Mouse (Mus musculus): ENCODE measurements at regions not wholly inside any gene's neighbourhood (a gene's known extent, or its start where the extent isn't known, plus 50 kb on each side); places are given as distances from the start of the nearest gene placed in this dataset.

DNA sequence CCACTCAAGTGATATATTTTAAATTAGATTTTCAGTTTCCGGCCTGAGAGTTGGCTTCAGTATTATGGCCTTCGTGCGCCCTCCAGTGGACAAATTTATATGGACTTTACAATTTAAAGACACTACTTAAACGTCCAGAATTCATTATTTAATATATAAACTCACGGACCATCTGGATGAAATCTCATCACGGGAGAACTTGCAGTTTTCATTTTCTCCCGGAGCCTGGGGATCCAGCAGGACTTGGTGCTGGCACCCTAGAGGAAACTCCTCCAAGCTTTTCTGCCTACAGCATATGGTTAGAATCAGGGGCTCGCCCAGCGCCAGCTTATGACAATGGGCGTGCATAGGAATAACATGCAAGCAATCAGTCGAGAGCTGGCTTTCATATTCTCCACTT is 152.0 kb downstream of the Alx1 start:
- H3K27me3 ChIP-seq (ENCODE audit: control insufficient read depth, insufficient read depth, low read depth, low read length): no peaks in the 10 kb centered on the region
- WGBS: 36% methylated on average over 11 of the region's 11 CpGs
- peak overlapping the region; percentile 25 for H3K4me3 ChIP-seq (ENCODE audit: low read depth, low read length)

GRCm38 (mm10) chr10:102876946-102877345 is 153.1 kb downstream of the Alx1 start:
- Histone ChIP-seq H3K27ac (ENCODE audit: low read length) (no peak overlapping the region), H3K9me3 (replicated peaks; ENCODE audit: control insufficient read depth, low read length, poor library complexity, severe bottlenecking) (no peaks in the 10 kb centered on the region), H3K4me1 (ENCODE audit: control insufficient read depth, insufficient read depth, low read length) (no peaks in the 10 kb centered on the region), H3K27me3 (ENCODE audit: control insufficient read depth, insufficient read depth, low read depth, low read length) (no peaks in the 10 kb centered on the region), H3K36me3 (ENCODE audit: control insufficient read depth, insufficient read depth, low read length) (no peaks in the 10 kb centered on the region), H3K4me3 (ENCODE audit: low read depth, low read length) (no peak overlapping the region), H3K4me2 (ENCODE audit: low read length) (no peak overlapping the region), H3K9ac (ENCODE audit: low read depth, low read length) (no peak overlapping the region)
- no peak for ATAC-seq
- 45% methylated on average over 3 of the region's 3 CpGs for WGBS

More for the DNA sequence above, 152.0 kb downstream of the Alx1 start:
- no peaks in the 10 kb centered on the region for H3K4me1 ChIP-seq (ENCODE audit: control insufficient read depth, insufficient read depth, low read length)
- peak overlapping the region; percentile 49 for H3K4me2 ChIP-seq (ENCODE audit: low read length)
- no peak overlapping the region for H3K27ac ChIP-seq (ENCODE audit: low read length)
- H3K36me3 ChIP-seq (ENCODE audit: control insufficient read depth, insufficient read depth, low read length): no peaks in the 10 kb centered on the region
- H3K9me3 ChIP-seq (replicated peaks; ENCODE audit: control insufficient read depth, low read length, poor library complexity, severe bottlenecking): no peaks in the 10 kb centered on the region
- no peak overlapping the region for H3K9ac ChIP-seq (ENCODE audit: low read depth, low read length)
- peak; percentile 70; the same call in 1 of the 2 replicates for ATAC-seq

DNA sequence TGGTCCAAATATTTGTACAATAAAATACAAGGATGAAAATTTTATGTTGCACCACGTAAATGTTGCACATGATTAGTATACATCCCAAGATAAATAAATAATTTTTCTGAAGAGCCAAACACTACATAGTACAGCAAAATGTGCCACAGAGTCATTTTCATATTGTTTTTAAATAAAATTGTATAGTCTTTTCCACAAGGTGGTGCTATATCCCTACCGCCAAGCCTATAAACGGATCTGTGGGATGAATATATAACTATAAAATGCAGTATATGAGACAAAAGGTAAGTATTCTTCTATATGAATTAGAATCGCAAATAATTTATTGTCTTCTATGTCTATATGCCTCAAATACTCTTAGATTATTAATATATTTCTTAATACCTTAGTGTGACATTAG is 163.1 kb downstream of the Alx1 start:
- H3K4me3 ChIP-seq (ENCODE audit: low read depth, low read length): no peak overlapping the region
- H3K9me3 ChIP-seq (replicated peaks; ENCODE audit: control insufficient read depth, low read length, poor library complexity, severe bottlenecking): no peaks in the 10 kb centered on the region
- no peak overlapping the region for H3K9ac ChIP-seq (ENCODE audit: low read depth, low read length)
- H3K4me1 ChIP-seq (ENCODE audit: control insufficient read depth, insufficient read depth, low read length): no peaks in the 10 kb centered on the region
- H3K4me2 ChIP-seq (ENCODE audit: low read length): no peak overlapping the region
- H3K27me3 ChIP-seq (ENCODE audit: control insufficient read depth, insufficient read depth, low read depth, low read length): no peaks in the 10 kb centered on the region
- WGBS: 35% methylated on average over 4 of the region's 4 CpGs
- H3K36me3 ChIP-seq (ENCODE audit: control insufficient read depth, insufficient read depth, low read length): no peaks in the 10 kb centered on the region
- H3K27ac ChIP-seq (ENCODE audit: low read length): no peak overlapping the region
- ATAC-seq: no peak

- ATAC-seq: 0 out of 2 replicates have a peak, but pooled peaks have one; percentile 62
- H3K4me2 ChIP-seq (ENCODE audit: low read length): no peak overlapping the region
Measured at GRCm38 (mm10) chr10:102836567-102837224, 193.3 kb downstream of the Alx1 start.

DNA sequence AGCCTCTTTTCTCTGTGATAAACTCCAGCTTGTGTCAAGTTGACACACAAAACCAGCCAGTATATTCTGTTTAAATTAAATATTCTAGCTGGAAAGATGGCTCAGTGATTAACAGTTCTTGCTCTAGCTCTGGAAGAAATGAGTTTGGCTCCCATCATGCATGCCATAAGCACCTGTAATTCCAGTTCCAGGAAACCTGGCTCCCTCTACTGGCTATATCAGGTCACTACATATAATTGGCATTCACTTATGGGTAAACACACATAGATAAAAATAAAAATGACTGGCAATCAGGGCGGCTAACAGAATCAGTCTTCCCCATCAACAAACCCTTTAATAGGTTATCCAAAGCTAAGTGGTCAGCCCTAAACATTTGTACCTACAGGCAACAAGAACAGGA is 194.2 kb downstream of the Alx1 start:
- 38% methylated on average over 1 of the region's 1 CpGs for WGBS
- no peak overlapping the region for H3K27ac ChIP-seq (ENCODE audit: low read length)
- H3K4me2 ChIP-seq (ENCODE audit: low read length): no peak overlapping the region
- ATAC-seq: no peak
- H3K9ac ChIP-seq (ENCODE audit: low read depth, low read length): no peak overlapping the region
- no peak overlapping the region for H3K4me3 ChIP-seq (ENCODE audit: low read depth, low read length)
- H3K27me3 ChIP-seq (ENCODE audit: control insufficient read depth, insufficient read depth, low read depth, low read length): no peaks in the 10 kb centered on the region
- no peaks in the 10 kb centered on the region for H3K36me3 ChIP-seq (ENCODE audit: control insufficient read depth, insufficient read depth, low read length)
- H3K4me1 ChIP-seq (ENCODE audit: control insufficient read depth, insufficient read depth, low read length): no peaks in the 10 kb centered on the region
- no peaks in the 10 kb centered on the region for H3K9me3 ChIP-seq (replicated peaks; ENCODE audit: control insufficient read depth, low read length, poor library complexity, severe bottlenecking)

More at GRCm38 (mm10) chr10:102836567-102837224, 193.3 kb downstream of the Alx1 start:
- H3K36me3 ChIP-seq (ENCODE audit: control insufficient read depth, insufficient read depth, low read length): no peaks in the 10 kb centered on the region
- H3K9ac ChIP-seq (ENCODE audit: low read depth, low read length): no peak overlapping the region
- H3K9me3 ChIP-seq (replicated peaks; ENCODE audit: control insufficient read depth, low read length, poor library complexity, severe bottlenecking): no peaks in the 10 kb centered on the region
- H3K4me1 ChIP-seq (ENCODE audit: control insufficient read depth, insufficient read depth, low read length): no peaks in the 10 kb centered on the region
- H3K4me3 ChIP-seq (ENCODE audit: low read depth, low read length): no peak overlapping the region
- H3K27me3 ChIP-seq (ENCODE audit: control insufficient read depth, insufficient read depth, low read depth, low read length): no peaks in the 10 kb centered on the region
- WGBS: 58% methylated on average over 4 of the region's 4 CpGs
- H3K27ac ChIP-seq (ENCODE audit: low read length): no peak overlapping the region

DNA sequence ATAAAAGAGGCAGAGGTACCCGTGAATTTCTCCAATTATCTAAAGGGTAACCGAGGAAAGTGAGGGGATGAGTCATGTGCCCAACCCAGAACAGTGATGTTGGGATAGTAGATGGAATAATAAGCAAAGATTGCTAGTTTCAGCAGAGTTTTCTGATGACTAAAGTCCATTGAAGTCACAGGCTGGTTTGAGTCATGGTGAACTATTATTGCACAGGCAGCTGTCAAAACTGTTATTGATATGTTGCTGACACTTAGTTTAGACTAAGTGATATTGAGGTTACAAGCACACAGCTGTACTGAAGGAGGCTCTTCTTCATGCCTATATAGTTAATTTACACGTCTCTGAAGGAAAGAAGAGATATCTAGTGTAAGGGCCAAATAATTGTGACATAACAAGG is 200.4 kb downstream of the Alx1 start:
- Histone ChIP-seq H3K4me3 (ENCODE audit: low read depth, low read length) (no peak overlapping the region), H3K36me3 (ENCODE audit: control insufficient read depth, insufficient read depth, low read length) (no peaks in the 10 kb centered on the region), H3K9ac (ENCODE audit: low read depth, low read length) (no peak overlapping the region), H3K27me3 (ENCODE audit: control insufficient read depth, insufficient read depth, low read depth, low read length) (no peaks in the 10 kb centered on the region), H3K9me3 (replicated peaks; ENCODE audit: control insufficient read depth, low read length, poor library complexity, severe bottlenecking) (no peaks in the 10 kb centered on the region), H3K27ac (ENCODE audit: low read length) (no peak overlapping the region), H3K4me2 (ENCODE audit: low read length) (no peak overlapping the region), H3K4me1 (ENCODE audit: control insufficient read depth, insufficient read depth, low read length) (no peaks in the 10 kb centered on the region)
- 78% methylated on average over 3 of the region's 3 CpGs for WGBS
- ATAC-seq: no peak

DNA sequence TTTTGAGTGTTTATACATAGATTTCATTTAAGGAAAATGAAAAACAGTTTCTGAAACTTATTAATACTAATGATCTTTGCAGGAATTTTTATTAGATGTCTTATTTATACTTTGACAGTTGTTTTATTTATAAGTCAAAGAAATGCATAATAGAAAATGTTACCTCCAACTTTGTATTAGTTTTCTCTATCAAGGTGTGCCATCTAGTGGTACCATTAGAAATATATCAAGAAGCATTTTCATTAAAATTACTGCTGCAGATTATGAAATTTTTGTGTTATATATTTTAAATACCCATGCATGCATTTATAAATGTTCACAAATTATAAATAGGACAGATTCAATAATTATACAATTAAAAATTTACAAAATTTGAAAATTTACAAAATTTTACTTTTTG is 206.6 kb downstream of the Alx1 start:
- H3K9me3 ChIP-seq (replicated peaks; ENCODE audit: control insufficient read depth, low read length, poor library complexity, severe bottlenecking): no peaks in the 10 kb centered on the region
- no peaks in the 10 kb centered on the region for H3K4me1 ChIP-seq (ENCODE audit: control insufficient read depth, insufficient read depth, low read length)
- no peak for ATAC-seq
- no peaks in the 10 kb centered on the region for H3K27me3 ChIP-seq (ENCODE audit: control insufficient read depth, insufficient read depth, low read depth, low read length)
- H3K27ac ChIP-seq (ENCODE audit: low read length): no peak overlapping the region
- H3K36me3 ChIP-seq (ENCODE audit: control insufficient read depth, insufficient read depth, low read length): no peaks in the 10 kb centered on the region
- H3K9ac ChIP-seq (ENCODE audit: low read depth, low read length): no peak overlapping the region
- H3K4me2 ChIP-seq (ENCODE audit: low read length): no peak overlapping the region
- no peak overlapping the region for H3K4me3 ChIP-seq (ENCODE audit: low read depth, low read length)

DNA sequence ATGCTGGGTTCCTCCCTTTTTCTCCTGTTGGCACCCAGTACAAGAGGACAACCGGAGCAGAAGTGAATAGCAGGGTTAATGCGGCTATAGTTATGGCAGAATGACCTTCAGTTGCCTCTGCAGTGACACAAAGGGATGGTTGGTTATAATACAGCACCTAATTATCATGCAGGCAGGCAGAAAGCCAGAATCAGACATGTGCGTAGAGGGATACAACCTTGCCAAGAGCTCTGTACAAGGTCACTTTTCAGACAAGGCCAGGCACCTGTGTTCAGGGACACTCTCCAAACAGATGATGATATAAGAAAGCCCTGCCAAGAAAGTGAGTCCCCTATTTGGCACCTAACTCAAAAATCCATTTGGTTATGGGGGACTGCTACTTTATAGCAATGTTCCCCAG is 228.6 kb downstream of the Alx1 start:
- H3K9me3 ChIP-seq (replicated peaks; ENCODE audit: control insufficient read depth, low read length, poor library complexity, severe bottlenecking): no peaks in the 10 kb centered on the region
- H3K27me3 ChIP-seq (ENCODE audit: control insufficient read depth, insufficient read depth, low read depth, low read length): no peaks in the 10 kb centered on the region
- no peak overlapping the region for H3K9ac ChIP-seq (ENCODE audit: low read depth, low read length)
- no peak overlapping the region for H3K4me2 ChIP-seq (ENCODE audit: low read length)
- no peak overlapping the region for H3K27ac ChIP-seq (ENCODE audit: low read length)
- ATAC-seq: no peak
- H3K36me3 ChIP-seq (ENCODE audit: control insufficient read depth, insufficient read depth, low read length): no peaks in the 10 kb centered on the region
- WGBS: 87% methylated on average over 3 of the region's 3 CpGs
- no peak overlapping the region for H3K4me3 ChIP-seq (ENCODE audit: low read depth, low read length)
- no peaks in the 10 kb centered on the region for H3K4me1 ChIP-seq (ENCODE audit: control insufficient read depth, insufficient read depth, low read length)

GRCm38 (mm10) chr10:102779243-102779642 is 250.8 kb downstream of the Alx1 start:
- ATAC-seq: no peak
- H3K9me3 ChIP-seq (replicated peaks; ENCODE audit: control insufficient read depth, low read length, poor library complexity, severe bottlenecking): no peaks in the 10 kb centered on the region
- 84% methylated on average over 2 of the region's 2 CpGs for WGBS
- H3K4me1 ChIP-seq (ENCODE audit: control insufficient read depth, insufficient read depth, low read length): no peaks in the 10 kb centered on the region
- H3K9ac ChIP-seq (ENCODE audit: low read depth, low read length): no peak overlapping the region
- no peaks in the 10 kb centered on the region for H3K36me3 ChIP-seq (ENCODE audit: control insufficient read depth, insufficient read depth, low read length)
- no peak overlapping the region for H3K4me3 ChIP-seq (ENCODE audit: low read depth, low read length)
- no peak overlapping the region for H3K4me2 ChIP-seq (ENCODE audit: low read length)
- H3K27me3 ChIP-seq (ENCODE audit: control insufficient read depth, insufficient read depth, low read depth, low read length): no peaks in the 10 kb centered on the region
- no peak overlapping the region for H3K27ac ChIP-seq (ENCODE audit: low read length)

Measured in midbrain, embryonic 16.5 days (tissue).